Mouse (Mus musculus) MN1 (cell line): Measurements from ENCODE around the gene Defa28.
"Not testable (repeated sequence)": the region's sequence is repeated elsewhere in the genome, so short reads cannot be mapped to it uniquely, and the experiment has no call there.

Experiments
- DNase-seq: peaks from one replicate; pipeline ENCODE4 v3.0.0-alpha.2; 2016; ENCODE audit warnings: low spot score

Defa28 gene

GRCm38 (mm10) chr8:21582706-21583105 lies at the start of gene Defa28:
Defa28 (plus strand) TSS chr8:21583006.
- DNase-seq: not testable (repeated sequence)

GRCm38 (mm10) chr8:21565086-21565485 lies 17.7 kb upstream of the Defa28 start, which contains the start of gene Defa37:
Defa37 (plus strand) TSS chr8:21565386.
- not testable (repeated sequence) for DNase-seq

- not testable (repeated sequence) for DNase-seq
Observed at GRCm38 (mm10) chr8:21594408-21594807, 11.6 kb downstream of the Defa28 start, which contains the start of gene Gm7861. Gm7861 (minus strand) TSS chr8:21594508.

DNA sequence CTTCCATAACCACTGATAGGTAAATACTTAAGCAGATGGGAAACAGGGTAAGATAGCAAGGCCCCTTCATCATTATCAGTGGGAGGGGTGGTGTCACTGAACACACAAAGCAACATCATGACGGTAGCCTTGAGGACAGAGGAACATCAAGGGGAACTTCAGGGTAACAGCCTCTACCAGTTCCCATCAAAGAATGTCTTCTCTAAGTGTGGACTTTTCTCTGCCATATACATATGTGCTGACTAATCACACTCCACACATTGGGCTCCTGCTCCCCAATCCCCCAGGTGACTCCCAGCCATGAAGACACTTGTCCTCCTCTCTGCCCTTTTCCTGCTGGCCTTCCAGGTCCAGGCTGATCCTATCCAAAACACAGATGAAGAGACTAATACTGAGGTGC lies 35.1 kb downstream of the Defa28 start, which contains the start of gene Defa26:
TSS of gene Defa26 (plus strand) at position 301 of the 400 bp plus-strand sequence.
- DNase-seq: not testable (repeated sequence)
